In the genomic region with DNA sequence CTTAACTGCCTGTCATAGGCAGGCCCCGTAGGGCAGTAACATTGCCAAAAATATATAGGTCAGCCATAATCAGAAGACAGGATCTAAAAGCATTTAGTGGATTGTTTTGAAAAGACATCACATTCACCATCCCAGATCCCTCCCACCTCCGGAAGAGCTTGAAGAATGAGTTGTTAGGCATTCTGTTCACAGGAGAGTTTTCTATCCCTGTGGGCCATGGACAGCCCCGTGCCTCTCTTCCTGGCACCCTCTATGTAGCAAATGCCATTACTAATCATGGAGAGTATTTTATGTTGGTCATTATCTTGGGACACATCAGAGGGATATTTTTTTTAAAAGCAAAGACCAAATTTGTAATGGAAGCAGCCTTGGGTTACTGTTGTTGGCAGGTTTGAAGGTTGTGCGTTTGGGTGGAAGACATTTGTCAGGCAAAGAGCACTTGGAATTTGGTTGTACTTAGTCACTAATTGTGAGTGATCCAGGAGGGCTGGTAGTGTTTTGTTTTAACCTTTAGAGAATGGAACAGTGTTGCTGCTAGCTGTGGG, we compare ENCODE assay signal across 15 mouse cellular contexts.
DNase-seq lines count a peak whose midpoint lies in the region.
"Had no signal": no experiment of that assay in that cellular context is flagged by ENCODE, and none has a peak within 500 bp of the region (broad histone marks: within the 10 kb centered on the region; RNA-seq: fewer than 3 reads in every experiment).

No protein-coding gene starts in this region.

- peak; percentile 33 for DNase-seq in adrenal gland, adult 8-10 months
- DNase-seq in adrenal gland, postnatal 25 days: no peak
- peak; percentile 87 for DNase-seq in Muller cell, postnatal 12 days (ENCODE audit: inconsistent ontology term)
- DNase-seq in adrenal gland, postnatal 10 days: peak; percentile 22
- DNase-seq in layer of hippocampus, adult 8-10 months (ENCODE audit: low spot score in 2 of 2): no peak
- DNase-seq in right cerebral cortex, postnatal 36 days (ENCODE audit: low spot score in 2 of 2): no peak
- DNase-seq: cerebellum, adult 11-12 months; cerebellum, adult 8-10 months; cerebellum, postnatal 10 days; cerebellum, postnatal 36 days; embryo, embryonic 11 days; gastrocnemius, postnatal 10 days; gastrocnemius, postnatal 36 days; heart, postnatal 36 days; kidney, adult 11 months had no signal

Comparison
In these comparisons a context has a peak if more than half of its experiments do, and no peak if none do; other contexts are left out.
1. DNase-seq: peak in adrenal gland, adult 8-10 months (single experiment), Muller cell, postnatal 12 days (single experiment) and adrenal gland, postnatal 10 days (single experiment); none in adrenal gland, postnatal 25 days (single experiment), layer of hippocampus, adult 8-10 months (0 of 2) and right cerebral cortex, postnatal 36 days (0 of 2).